Mouse (Mus musculus): ENCODE results near the gene Mov10l1. TPM values are rescaled to one million over a fixed set of nuclear protein-coding genes. Genes with fewer than 3 reads are reported as not detected.

The Mov10l1 gene
- total and polyA plus RNA-seq, 2 experiments from 2014 or later, result not detected

- 0 out of 2 replicates have a peak overlapping the region, but pooled peaks have one; percentile 91 for H3K9ac ChIP-seq (replicated peaks; ENCODE audit: low read length)
- H3K9me3 ChIP-seq (ENCODE audit: low read length), result no peaks in the 10 kb centered on the region
- peaks cover 18% of the 10 kb centered on the region; the same call in 1 of the 2 replicates for H3K36me3 ChIP-seq (ENCODE audit: insufficient read depth, low read length)
- peak overlapping the region; percentile 89 for H3K4me2 ChIP-seq (ENCODE audit: low read depth, low read length)
- no peak for TF ChIP-seq CTCF (IDR thresholded peaks at IDR 0.05; ENCODE audit: low read depth)
- no peak for DNase-seq (ENCODE audit: low spot score)
- H3K27me3 ChIP-seq (ENCODE audit: insufficient read depth, low read length), result no peaks in the 10 kb centered on the region
- peaks cover 23% of the 10 kb centered on the region for H3K4me1 ChIP-seq (ENCODE audit: insufficient read depth, low read length)
- H3K4me3 ChIP-seq (ENCODE audit: low read length), result no peak overlapping the region
- WGBS, result 67% methylated on average over 9 of the region's 9 CpGs
- no peak overlapping the region; the same call in 1 of the 2 replicates for H3K27ac ChIP-seq
- ATAC-seq, result no peak
Measured at GRCm38 (mm10) chr15:89078208-89078836, 95.6 kb downstream of the Mov10l1 start.

GRCm38 (mm10) chr15:89083906-89084305, 101.2 kb downstream of the Mov10l1 start:
- Histone ChIP-seq H3K9ac (replicated peaks; ENCODE audit: low read length) (no peak overlapping the region), H3K27me3 (ENCODE audit: insufficient read depth, low read length) (no peaks in the 10 kb centered on the region), H3K27ac (no peak overlapping the region), H3K36me3 (ENCODE audit: insufficient read depth, low read length) (peaks cover 48% of the 10 kb centered on the region), H3K4me1 (ENCODE audit: insufficient read depth, low read length) (peaks cover 3% of the 10 kb centered on the region; the same call in 1 of the 2 replicates), H3K4me3 (ENCODE audit: low read length) (no peak overlapping the region), H3K4me2 (ENCODE audit: low read depth, low read length) (no peak overlapping the region), H3K9me3 (ENCODE audit: low read length) (no peaks in the 10 kb centered on the region)
- DNase-seq (ENCODE audit: low spot score), result no peak
- no peak for TF ChIP-seq CTCF (IDR thresholded peaks at IDR 0.05; ENCODE audit: low read depth)
- 90% methylated on average over 1 of the region's 1 CpGs for WGBS
- no peak for ATAC-seq

GRCm38 (mm10) chr15:89084826-89085225, 102.1 kb downstream of the Mov10l1 start:
- DNase-seq (ENCODE audit: low spot score) (no peak), ATAC-seq (no peak)
- no peak overlapping the region for H3K4me3 ChIP-seq (ENCODE audit: low read length)
- 88% methylated on average over 2 of the region's 2 CpGs for WGBS
- H3K4me2 ChIP-seq (ENCODE audit: low read depth, low read length), result no peak overlapping the region
- peaks cover 3% of the 10 kb centered on the region; the same call in 1 of the 2 replicates for H3K4me1 ChIP-seq (ENCODE audit: insufficient read depth, low read length)
- H3K36me3 ChIP-seq (ENCODE audit: insufficient read depth, low read length), result peaks cover 48% of the 10 kb centered on the region
- H3K27me3 ChIP-seq (ENCODE audit: insufficient read depth, low read length), result no peaks in the 10 kb centered on the region
- TF ChIP-seq CTCF (IDR thresholded peaks at IDR 0.05; ENCODE audit: low read depth), result no peak
- H3K9ac ChIP-seq (replicated peaks; ENCODE audit: low read length), result no peak overlapping the region
- H3K27ac ChIP-seq, result no peak overlapping the region
- no peaks in the 10 kb centered on the region for H3K9me3 ChIP-seq (ENCODE audit: low read length)

GRCm38 (mm10) chr15:89088607-89089247, 106.0 kb downstream of the Mov10l1 start, which contains the start of gene Selenoo:
Gene Selenoo, plus strand, starts transcription at chr15:89089084.
- ATAC-seq (peak; percentile 94), DNase-seq (ENCODE audit: low spot score) (peak; percentile 95)
- Histone ChIP-seq H3K27me3 (ENCODE audit: insufficient read depth, low read length) (no peaks in the 10 kb centered on the region), H3K9me3 (ENCODE audit: low read length) (no peaks in the 10 kb centered on the region), H3K36me3 (ENCODE audit: insufficient read depth, low read length) (peaks cover 34% of the 10 kb centered on the region), H3K9ac (replicated peaks; ENCODE audit: low read length) (peak within 1 kb of the TSS; percentile 96), H3K4me1 (ENCODE audit: insufficient read depth, low read length) (peaks cover 8% of the 10 kb centered on the region; the same call in 1 of the 2 replicates), H3K27ac (peak within 1 kb of the TSS; percentile 89), H3K4me2 (ENCODE audit: low read depth, low read length) (peak within 1 kb of the TSS; percentile 99), H3K4me3 (ENCODE audit: low read length) (peak within 1 kb of the TSS; percentile 95)
- TF ChIP-seq CTCF (IDR thresholded peaks at IDR 0.05; ENCODE audit: low read depth), result no peak
- 1% methylated on average over 38 of the region's 38 CpGs for WGBS

GRCm38 (mm10) chr15:89089248-89090051, 106.7 kb downstream of the Mov10l1 start:
- Histone ChIP-seq H3K4me3 (ENCODE audit: low read length) (peak overlapping the region; percentile 95), H3K9ac (replicated peaks; ENCODE audit: low read length) (peak overlapping the region; percentile 96), H3K4me1 (ENCODE audit: insufficient read depth, low read length) (peaks cover 8% of the 10 kb centered on the region; the same call in 1 of the 2 replicates), H3K27me3 (ENCODE audit: insufficient read depth, low read length) (no peaks in the 10 kb centered on the region), H3K27ac (peak overlapping the region; percentile 89), H3K9me3 (ENCODE audit: low read length) (no peaks in the 10 kb centered on the region), H3K36me3 (ENCODE audit: insufficient read depth, low read length) (peaks cover 34% of the 10 kb centered on the region), H3K4me2 (ENCODE audit: low read depth, low read length) (peak overlapping the region; percentile 99)
- no peak for DNase-seq (ENCODE audit: low spot score)
- peak; percentile 57 for ATAC-seq
- WGBS, result 4% methylated on average over 63 of the region's 68 CpGs
- TF ChIP-seq CTCF (IDR thresholded peaks at IDR 0.05; ENCODE audit: low read depth), result no peak

- no peak for ATAC-seq
- Histone ChIP-seq H3K4me1 (ENCODE audit: insufficient read depth, low read length) (peaks cover 8% of the 10 kb centered on the region; the same call in 1 of the 2 replicates), H3K4me3 (ENCODE audit: low read length) (no peak overlapping the region), H3K9ac (replicated peaks; ENCODE audit: low read length) (no peak overlapping the region), H3K4me2 (ENCODE audit: low read depth, low read length) (no peak overlapping the region), H3K36me3 (ENCODE audit: insufficient read depth, low read length) (peaks cover 36% of the 10 kb centered on the region), H3K27me3 (ENCODE audit: insufficient read depth, low read length) (no peaks in the 10 kb centered on the region), H3K9me3 (ENCODE audit: low read length) (no peaks in the 10 kb centered on the region), H3K27ac (no peak overlapping the region)
- DNase-seq (ENCODE audit: low spot score), result no peak
- no peak for TF ChIP-seq CTCF (IDR thresholded peaks at IDR 0.05; ENCODE audit: low read depth)
- WGBS, result 86% methylated on average over 4 of the region's 4 CpGs
Measured at GRCm38 (mm10) chr15:89090662-89091061, 108.0 kb downstream of the Mov10l1 start.
